Mouse (Mus musculus) brain, embryonic 14.5 days (tissue): ENCODE results near the gene Hao2. TPM values are rescaled to one million over a fixed set of nuclear protein-coding genes. Genes with fewer than 3 reads are reported as not detected.

Experiments
- DNase-seq: peaks from one replicate; pipeline ENCODE4 v3.0.0-alpha.2; 2011; ENCODE audit warnings: low read depth
- CTCF ChIP-seq: fragments of 200-500 bp; IDR thresholded peaks from 2 replicates; pipeline ENCODE4 v1.5.1; 2012; ENCODE audit warnings: inconsistent platforms, mild to moderate bottlenecking, moderate library complexity, borderline replicate concordance; ENCODE audit not compliant: insufficient read depth, insufficient read length; ENCODE audit errors: extremely low read depth
- POLR2A ChIP-seq: fragments of 200-500 bp; IDR thresholded peaks from 2 replicates; pipeline ENCODE4 v1.6.1; 2012; ENCODE audit warnings: mild to moderate bottlenecking, inconsistent platforms, borderline replicate concordance; ENCODE audit not compliant: poor library complexity, insufficient read depth, insufficient read length, severe bottlenecking; ENCODE audit errors: extremely low read depth
- polyA plus RNA-seq: library from polyadenylated mRNA; depleted of rRNA; stranded (reverse); fragments of >200 nt; gene quantifications from 2 replicates; pipeline ENCODE4 v1.2.3, GENCODE M21; 2012; rRNA removed

Gene Hao2
- polyA plus RNA-seq, 1 experiment = not detected

DNA sequence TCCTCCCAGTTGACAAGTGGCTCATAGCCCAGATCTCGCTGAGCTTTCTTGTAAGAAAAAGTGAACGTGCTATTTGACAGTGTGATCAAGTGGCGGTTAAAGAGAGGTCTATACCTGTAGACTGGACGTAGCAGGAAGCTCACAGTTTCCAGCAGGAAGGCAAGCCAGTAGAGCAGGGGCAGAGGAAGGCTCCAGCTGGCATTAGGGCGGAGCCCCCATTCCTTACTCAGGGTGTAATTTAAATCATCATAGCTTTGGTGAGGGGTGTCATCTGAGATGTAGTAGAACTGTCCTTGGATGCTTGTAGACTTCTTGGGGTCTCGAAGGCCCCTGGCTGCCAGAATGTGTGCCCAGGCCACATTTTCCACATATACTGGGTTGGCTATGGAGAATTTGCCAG, 40.4 kb downstream of the Hao2 start:
- DNase-seq = no peak
- no peak for TF ChIP-seq POLR2A
- TF ChIP-seq CTCF = no peak

DNA sequence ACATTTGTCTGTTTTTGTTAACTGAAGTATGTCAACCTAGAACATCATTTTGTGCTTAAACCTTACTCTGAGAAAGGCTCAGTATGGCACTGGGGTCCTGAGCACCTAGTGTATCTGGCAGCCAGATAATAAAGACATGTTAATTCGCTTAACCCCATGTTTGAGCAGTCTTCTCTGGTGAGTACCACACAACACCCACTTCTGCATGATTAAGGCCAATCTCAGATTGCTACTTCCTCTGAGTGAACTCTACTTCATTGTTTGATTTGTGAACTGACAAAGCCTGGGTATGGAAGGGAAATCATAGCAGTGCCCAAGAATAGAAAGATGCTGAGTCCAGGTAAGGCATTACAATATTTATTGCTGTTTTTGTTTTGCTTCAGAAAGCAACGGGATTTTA, 41.2 kb downstream of the Hao2 start:
- no peak for TF ChIP-seq POLR2A
- TF ChIP-seq CTCF = no peak
- no peak for DNase-seq

DNA sequence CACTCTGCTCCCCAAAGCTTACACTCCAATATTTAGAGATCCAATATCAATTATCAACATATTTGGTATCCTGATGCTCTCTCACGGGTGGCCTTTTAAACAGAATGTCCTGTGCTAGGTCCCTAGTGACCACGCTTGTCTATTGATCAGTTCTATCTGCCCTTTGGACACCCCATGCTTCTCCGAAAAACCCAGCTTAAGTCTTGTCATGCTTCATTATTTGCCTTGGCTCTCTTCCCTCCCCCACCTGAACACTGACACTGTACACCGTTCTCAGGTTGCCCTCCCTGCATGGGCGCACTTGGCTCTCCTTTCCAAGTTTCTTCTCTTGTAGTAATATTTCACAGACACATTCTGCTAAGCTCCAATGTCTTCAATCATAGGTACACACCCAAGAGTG, 42.8 kb downstream of the Hao2 start:
- TF ChIP-seq POLR2A (no peak), CTCF (no peak)
- DNase-seq = no peak

DNA sequence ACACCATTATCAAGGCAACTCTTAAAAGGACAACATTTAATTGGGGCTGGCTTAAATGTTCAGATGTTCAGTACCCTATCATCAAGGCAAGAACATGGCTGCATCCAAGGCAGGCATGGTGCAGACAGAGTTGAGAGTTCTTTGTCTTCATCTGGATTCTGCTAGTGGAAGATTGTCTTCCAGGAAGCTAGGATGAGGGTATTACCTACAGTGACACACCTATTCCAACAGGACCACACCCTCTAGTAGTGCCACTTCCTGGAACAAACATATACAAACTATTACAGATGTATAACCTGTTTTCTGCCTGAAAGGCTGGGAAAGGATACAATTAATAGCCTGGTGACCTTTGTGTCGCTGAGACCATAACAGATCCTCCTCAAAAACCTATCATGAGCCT, 44.1 kb downstream of the Hao2 start:
- DNase-seq = no peak
- TF ChIP-seq POLR2A (no peak), CTCF (no peak)

Other genes starting within 250 kb of the Hao2 start
- 0.08 TPM in 1 of 2 replicates, not detected in the other for gene Hsd3b2, start 168.7 kb downstream of the Hao2 start, polyA plus RNA-seq
- not detected in 2 replicates for gene Hsd3b3, start 130.1 kb downstream of the Hao2 start, polyA plus RNA-seq
- 0.39 and 1.2 TPM in 2 replicates for gene Hsd3b6, start 78.8 kb downstream of the Hao2 start, polyA plus RNA-seq
- gene Hsd3b1, start 33.4 kb downstream of the Hao2 start, polyA plus RNA-seq = 0.08 TPM in 1 of 2 replicates, not detected in the other
- gene Wars2, start 247.8 kb upstream of the Hao2 start, polyA plus RNA-seq = 4.7 and 5.6 TPM in 2 replicates